Mouse (Mus musculus) adrenal gland, postnatal 36 days (tissue): Measurements from ENCODE around the gene Lamtor3. TPM values are rescaled to one million over a fixed set of nuclear protein-coding genes. Genes with fewer than 3 reads are reported as not detected.
"Not testable (repeated sequence)": the region's sequence is repeated elsewhere in the genome, so short reads cannot be mapped to it uniquely, and the experiment has no call there.

ENCODE experiments used
- DNase-seq, 2 experiments: peaks; one replicate each; pipeline ENCODE4 v3.0.0; 2021; ENCODE audit warnings: mixed read lengths in 1 of 2
- long read RNA-seq, 2 experiments: library from polyadenylated mRNA; stranded (forward); transcript quantifications; one replicate each; pipeline ENCODE4 v2.0.0; 2021; ENCODE audit warnings: borderline sequencing depth in 2 of 2
- total RNA-seq, 2 experiments: library from RNA; stranded (reverse); gene quantifications; 2 replicates each; pipeline ENCODE4 v1.2.3; 2021

Lamtor3 gene
- total RNA-seq: 10 to 100 TPM; 74.6 to 80.6 TPM
- long read RNA-seq, experiment 1, transcript Lamtor3-201 (7 exons, 1,295 nt): major isoform, 108 of 122 reads
- long read RNA-seq, experiment 1, partial matches to known transcripts: 8 of 122 reads
- long read RNA-seq, experiment 1, other reads (novel, unspliced or antisense): 4 of 122 reads
- long read RNA-seq, experiment 2, transcript Lamtor3-201 (7 exons, 1,295 nt): major isoform, 21 of 28 reads
- long read RNA-seq, experiment 2, partial matches to known transcripts: 6 of 28 reads
- long read RNA-seq, experiment 2, other reads (novel, unspliced or antisense): 0 of 28 reads

GRCm38 (mm10) chr3:137918172-137918931, at the start of gene Lamtor3:
Gene Lamtor3 (plus strand): TSS chr3:137918506.
- peak; percentile 92 for DNase-seq

DNA sequence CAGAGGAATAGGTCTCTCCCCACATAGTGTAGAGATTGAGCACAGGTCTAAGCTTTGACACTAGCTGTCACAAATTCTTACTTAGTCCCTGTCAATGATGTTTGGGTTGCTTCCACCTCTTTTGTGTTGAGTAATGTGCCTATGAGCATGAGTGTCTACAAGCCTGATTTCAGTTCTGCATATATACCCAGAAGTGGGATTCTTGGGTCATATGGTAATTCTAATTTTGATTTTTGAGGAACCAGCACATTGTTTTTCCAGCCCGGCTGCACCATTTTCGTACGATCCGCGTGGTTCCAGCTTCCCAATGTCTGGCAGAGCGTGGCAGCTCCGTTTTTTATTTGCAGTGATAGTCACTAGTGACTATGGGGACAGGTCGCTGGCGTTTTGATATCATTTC, 48.9 kb upstream of the Lamtor3 start:
- DNase-seq: no peak

DNA sequence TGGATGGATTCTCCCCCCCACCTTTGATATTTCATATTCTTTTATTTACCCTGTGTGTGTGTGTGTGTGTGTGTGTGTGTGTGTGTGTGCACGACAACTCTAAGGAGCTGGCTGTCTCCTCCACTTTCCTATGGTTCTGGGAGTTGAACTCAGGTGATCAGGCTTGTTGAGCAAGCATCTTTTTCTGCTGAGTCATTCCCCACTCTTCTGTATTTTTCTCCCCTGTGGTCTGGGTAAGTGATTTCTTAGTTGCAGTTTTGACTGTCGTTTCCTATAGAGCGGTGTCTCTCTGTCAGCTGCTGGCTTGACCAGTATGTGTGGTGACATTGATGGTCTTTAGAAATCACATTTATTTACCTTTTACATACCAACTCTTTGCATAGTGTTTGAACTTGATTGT, 39.0 kb upstream of the Lamtor3 start:
- no peak for DNase-seq

- no peak for DNase-seq
Observed at GRCm38 (mm10) chr3:137880109-137880748, 38.1 kb upstream of the Lamtor3 start.

DNA sequence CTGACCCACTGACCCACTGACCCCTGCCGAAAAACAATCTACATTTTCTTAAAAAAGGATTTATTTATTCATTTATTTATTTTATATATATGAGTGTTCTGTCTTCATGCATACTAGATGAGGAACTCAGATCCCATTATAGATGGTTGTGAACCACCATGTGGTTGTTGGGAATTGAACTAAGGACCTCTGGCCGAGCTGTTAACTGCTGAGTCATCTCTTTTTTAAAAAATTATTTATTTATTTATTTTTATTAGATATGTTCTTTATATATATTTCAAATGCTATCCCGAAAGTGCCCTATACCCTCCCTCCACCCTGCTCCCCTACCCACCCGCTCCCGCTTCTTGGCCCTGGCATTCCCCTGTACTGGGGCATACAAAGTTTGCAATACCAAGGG, 37.2 kb upstream of the Lamtor3 start:
- peak in 1 of 2 experiments; percentile 23 for DNase-seq

DNA sequence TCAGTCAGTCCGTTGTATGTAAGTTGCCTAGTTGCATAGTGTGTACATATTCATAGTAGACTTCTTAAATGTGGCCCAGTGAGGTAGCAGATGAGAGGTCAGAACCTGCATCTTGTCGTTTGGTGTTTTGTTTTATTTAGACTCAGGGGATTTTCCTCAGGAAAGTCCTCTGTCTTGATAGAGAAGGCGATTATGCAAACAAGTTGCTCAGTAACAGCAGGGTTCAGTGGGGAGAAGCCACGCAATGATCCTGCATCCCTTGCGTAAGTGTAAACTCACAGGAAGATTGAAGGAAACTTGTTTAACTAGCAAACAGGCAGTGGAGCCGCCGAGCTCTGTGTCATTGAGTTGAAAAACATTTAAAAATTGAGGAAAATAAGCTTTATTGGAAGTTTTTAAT, 30.3 kb upstream of the Lamtor3 start:
- DNase-seq: no peak

DNA sequence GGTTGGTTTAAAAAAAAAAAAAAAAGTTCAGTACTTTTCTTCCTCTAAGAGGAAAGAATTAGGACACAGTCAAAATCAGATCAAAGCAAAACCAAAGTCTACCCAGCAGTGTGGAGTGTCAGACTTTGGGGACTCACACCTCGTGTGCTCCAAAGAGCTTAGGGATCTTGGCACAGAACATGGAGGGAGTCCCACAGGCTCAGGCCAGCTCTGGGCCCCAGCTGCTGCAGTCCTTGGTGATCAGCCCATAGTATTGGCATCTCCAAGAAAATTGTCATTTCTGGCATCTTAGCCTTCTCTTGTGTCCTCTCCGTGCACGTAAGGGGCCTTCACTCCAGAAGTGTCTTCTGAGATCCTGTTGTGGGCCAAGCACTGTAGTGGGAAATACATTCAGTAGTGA, 27.2 kb upstream of the Lamtor3 start:
- no peak for DNase-seq

DNA sequence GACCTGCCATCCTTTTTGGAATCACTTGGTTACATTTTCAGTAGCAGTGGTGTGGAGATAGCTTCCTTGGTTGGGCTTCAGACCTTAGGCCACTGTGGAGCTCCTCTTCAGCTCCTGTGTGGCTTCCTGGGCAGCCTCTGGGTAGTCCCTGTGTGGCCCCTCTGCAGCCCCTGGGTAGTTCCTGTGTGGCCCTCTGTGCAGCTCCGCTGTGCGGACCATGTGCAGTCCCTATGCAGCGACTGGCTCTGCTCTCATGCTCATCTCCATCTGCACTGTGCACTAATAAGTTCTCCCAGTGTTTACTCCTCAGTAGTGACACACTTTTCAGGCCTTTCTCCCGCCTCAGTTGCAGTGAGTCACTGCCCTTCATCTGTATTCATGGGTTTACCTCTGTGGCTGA, 26.2 kb upstream of the Lamtor3 start:
- DNase-seq: no peak

- no peak for DNase-seq
Observed at GRCm38 (mm10) chr3:137893789-137894188, 24.5 kb upstream of the Lamtor3 start.

- DNase-seq: no peak
Observed at GRCm38 (mm10) chr3:137895196-137895595, 23.1 kb upstream of the Lamtor3 start.

DNA sequence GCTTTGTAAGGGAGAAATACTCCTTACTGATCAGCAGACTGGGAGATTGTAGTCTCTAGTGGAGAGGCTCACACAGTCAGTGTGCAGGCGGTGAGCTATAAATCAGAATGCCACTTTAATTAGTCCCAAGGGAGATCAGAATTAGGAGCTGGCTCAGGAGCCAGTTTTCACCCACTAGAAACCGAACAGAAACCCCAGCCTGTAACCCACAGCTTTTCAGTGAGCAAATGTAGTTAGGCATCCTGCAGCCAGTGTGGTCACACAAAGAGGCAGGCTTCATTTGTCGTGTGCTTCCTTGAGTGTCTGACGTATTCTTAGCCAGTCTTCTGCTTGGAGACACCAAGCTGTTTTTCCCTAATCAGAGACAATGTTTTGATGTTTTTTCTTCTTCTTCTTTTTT, 21.9 kb upstream of the Lamtor3 start:
- DNase-seq: no peak

GRCm38 (mm10) chr3:137896867-137897266, 21.4 kb upstream of the Lamtor3 start:
- no peak for DNase-seq

GRCm38 (mm10) chr3:137897685-137898084, 20.6 kb upstream of the Lamtor3 start:
- no peak for DNase-seq

DNA sequence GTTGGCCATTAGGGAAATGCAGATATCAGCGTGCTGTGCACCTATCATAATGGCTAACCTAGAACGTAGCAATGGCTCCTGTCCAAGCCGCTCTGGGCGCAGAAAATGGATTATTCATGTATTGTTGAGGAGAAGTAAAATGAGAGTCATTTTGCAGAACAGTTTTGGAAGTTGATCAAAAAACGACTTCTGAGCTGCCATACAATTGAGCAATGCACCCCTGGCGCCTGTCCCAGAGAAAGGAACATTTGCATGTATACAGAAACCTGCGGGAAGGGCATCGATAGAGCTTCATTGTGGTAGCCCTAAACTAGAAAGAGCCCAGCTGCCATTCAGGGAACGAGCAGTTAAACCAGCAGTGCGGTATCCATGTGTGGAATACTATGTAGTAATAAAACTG, 18.2 kb upstream of the Lamtor3 start:
- DNase-seq: peak; percentile 63 to 69

- no peak for DNase-seq
Observed at GRCm38 (mm10) chr3:137913093-137913492, 5.2 kb upstream of the Lamtor3 start.

DNA sequence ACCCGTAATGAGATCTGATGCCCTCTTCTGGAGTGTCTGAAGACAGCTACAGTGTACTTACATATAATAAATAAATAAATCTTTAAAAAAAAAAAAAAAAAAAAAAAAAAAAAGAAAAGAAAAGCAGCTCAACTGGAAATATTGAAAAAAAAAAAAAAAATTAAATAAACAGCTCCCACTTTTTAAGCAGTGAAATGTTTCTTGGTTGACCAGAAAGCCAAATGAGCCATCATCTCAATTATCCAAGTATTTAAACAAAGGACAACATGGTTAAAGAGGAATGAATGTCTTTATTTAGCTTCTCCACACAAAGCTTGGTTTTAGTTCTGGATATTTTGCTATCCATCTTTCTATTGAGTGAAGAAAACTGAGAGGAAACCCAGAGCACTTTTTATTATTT, 3.7 kb upstream of the Lamtor3 start:
- DNase-seq: not testable (repeated sequence)

- no peak for DNase-seq
Observed at GRCm38 (mm10) chr3:137917694-137918171, 573 bp upstream of the Lamtor3 start.

- no peak for DNase-seq
Observed at GRCm38 (mm10) chr3:137918932-137919311, 616 bp downstream of the Lamtor3 start.

- DNase-seq: no peak
Observed at GRCm38 (mm10) chr3:137919398-137919797, 1.1 kb downstream of the Lamtor3 start.

DNA sequence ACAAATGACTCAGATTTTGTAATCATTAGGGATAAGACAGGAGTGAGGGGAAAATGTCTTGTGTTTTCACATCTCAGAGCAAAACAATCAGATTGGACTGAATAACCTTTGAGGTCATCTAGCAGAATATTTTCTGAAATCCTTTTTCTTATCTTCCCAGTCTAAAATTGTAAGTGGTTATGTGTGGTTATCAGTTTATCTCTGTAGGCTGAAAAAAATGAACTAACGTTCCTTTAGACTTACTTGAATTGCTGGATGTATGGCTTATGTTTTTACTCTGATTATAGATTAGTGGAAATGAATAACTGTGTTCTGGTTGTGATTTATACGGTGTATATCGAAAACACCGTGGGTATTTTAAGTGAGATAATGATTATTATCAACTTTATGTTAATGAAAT, 2.3 kb downstream of the Lamtor3 start:
- DNase-seq: no peak

- no peak for DNase-seq
Observed at GRCm38 (mm10) chr3:137927010-137927409, 8.7 kb downstream of the Lamtor3 start.

DNA sequence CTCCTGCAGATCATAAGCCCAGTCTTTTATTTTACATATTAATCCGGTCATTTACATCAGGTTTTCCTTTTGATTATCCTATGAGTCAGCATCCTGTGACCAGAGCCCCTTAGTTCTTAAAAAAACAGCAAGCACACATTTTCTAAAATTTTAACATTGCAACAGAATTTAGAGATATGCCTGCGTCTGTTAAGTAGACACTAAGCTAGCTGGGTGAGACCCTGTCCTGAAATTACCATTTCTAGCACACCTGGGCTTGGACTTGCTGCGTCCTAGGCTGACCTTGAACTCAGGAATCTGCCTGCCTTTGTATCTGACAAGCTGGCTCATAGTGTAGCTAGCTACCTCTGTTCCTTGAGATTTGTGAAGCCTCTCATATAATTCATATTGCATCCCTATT, 11.6 kb downstream of the Lamtor3 start:
- no peak for DNase-seq

DNA sequence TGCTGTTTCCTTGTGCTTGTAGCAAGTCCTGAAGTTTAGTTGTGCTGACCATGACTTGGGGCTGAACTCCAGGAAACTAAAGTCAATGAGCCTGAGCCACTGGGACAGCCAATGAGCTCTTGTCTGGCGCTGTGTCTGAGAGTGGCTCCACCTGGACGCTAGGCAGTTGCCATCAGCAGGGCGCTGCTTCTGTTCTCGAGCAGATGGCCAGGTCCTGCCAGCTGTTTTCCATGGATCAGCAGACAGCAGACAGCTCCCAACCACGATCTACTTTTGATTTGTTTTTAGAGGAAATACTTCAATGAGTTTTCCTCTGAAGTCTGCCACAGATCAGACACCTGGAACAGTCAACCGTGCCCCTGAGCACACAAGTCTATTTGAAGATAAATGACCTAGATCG, 14.4 kb downstream of the Lamtor3 start:
- DNase-seq: no peak
